Mouse (Mus musculus): ENCODE data around the gene Casp9. TPM values are rescaled to one million over a fixed set of nuclear protein-coding genes. Genes with fewer than 3 reads are reported as not detected.
A peak's percentile ranks its signal among the peaks of the same experiment; 100 is the strongest.

The Casp9 gene
- polyA plus RNA-seq (2014; fragmentation: Nextera tagmentation; extraction: Ambion mirVana), result 18.4 and 18.5 TPM in 2 replicates

DNA sequence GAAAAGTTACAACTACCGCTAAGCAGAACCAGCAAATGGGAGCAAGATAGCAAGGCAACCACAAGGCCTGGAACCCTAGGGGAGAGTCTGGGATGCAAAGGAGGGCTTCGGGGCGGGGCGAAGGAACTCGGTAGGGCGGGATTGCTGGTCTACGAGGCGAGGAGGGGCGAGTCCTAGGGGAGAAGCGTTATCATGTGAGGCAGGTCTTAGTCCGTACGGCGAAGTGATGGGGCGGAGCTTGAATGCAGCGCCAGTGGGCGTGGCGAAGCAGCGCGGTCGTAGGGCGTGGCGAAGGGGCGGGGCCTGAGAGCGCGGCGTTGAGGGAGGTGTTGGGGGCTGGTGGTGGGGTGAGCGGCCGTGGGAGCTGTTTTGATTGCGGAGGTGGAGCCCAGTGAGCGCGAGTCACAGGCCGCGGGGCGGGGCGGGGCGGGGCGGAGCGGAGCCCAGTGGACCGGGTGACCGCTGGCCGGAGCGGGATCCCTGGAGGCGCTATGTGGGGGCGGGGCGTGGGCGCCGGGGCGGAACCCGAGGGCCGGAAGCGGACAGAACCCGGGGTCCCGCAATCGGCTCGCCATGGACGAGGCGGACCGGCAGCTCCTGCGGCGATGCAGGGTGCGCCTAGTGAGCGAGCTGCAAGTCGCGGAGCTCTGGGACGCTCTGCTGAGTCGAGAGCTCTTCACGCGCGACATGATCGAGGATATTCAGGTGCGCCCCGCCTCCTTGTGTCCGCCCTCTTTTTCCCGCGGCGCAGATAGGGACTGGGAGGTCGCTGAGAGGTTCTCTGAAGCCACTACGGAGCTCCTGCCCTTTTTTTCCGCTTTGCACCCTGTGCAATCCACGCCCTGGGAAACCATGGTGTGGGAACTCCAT, at the start of gene Casp9:
Gene Casp9, plus strand, starts transcription at position 331 of the 870 bp plus-strand sequence.
- peak within 1 kb of the TSS; percentile 69 for H3K4me2 ChIP-seq (ENCODE audit: low read length)
- H3K36me3 ChIP-seq (ENCODE audit: control insufficient read depth, insufficient read depth, low read length), result peaks cover 16% of the 10 kb centered on the region
- H3K27me3 ChIP-seq (ENCODE audit: control insufficient read depth, insufficient read depth, low read length), result no peaks in the 10 kb centered on the region
- DNase-seq, result peak; percentile 96
- ATAC-seq (ENCODE audit: low FRiP score, low TSS enrichment), result peak; percentile 78
- peak within 1 kb of the TSS; percentile 75 for H3K4me3 ChIP-seq (replicated peaks; ENCODE audit: low read depth, low read length)
- peak within 1 kb of the TSS; percentile 91 for H3K27ac ChIP-seq (replicated peaks; ENCODE audit: low read depth, low read length)
- no peaks in the 10 kb centered on the region for H3K9me3 ChIP-seq (ENCODE audit: control insufficient read depth, low read length)
- WGBS, result under 1% methylated on average over 79 of the region's 80 CpGs
- H3K9ac ChIP-seq (replicated peaks; ENCODE audit: low read length), result peak within 1 kb of the TSS; percentile 70
- peaks cover 16% of the 10 kb centered on the region for H3K4me1 ChIP-seq (ENCODE audit: control insufficient read depth, insufficient read depth, low read length)

DNA sequence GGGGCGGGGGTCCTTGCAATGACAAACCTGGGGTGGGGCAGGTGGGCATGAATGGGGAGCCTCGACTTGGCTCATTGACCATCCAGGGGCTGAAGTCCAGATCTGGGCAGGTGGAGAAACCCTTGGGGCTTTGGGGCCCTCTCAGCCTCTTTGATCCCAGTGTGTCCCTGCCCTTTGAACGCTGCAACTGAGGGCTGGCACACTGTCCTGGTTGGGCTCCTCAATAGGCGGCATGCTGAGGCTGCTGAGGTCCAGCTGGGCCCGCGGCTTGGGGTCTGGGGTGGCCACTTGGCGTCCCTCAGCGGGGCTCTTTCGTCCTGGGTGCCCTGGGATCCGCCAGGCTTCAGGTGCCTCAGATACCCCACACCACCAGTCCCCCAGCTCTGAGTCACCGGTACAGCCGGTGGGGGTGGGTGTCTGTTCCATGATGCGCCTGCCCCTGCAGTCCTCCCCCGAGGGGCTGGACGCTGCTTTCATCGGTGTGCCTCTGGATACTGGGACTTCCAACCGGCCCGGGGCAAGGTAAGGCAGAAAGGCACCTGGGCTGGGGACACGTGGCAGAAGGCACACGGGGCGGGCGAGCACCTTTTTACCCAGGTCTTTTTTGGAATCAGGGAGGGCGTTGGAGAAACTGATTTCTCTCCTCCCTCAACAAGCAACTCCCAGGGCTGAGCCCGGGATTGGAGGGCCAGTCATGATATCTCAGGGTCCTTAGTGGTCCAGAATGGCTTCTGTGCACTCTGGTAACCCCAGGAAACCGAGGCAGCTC, 46.6 kb upstream of the Casp9 start, which contains the start of gene Agmat:
Gene Agmat, plus strand, starts transcription at position 95 of the 769 bp plus-strand sequence.
- DNase-seq (no peak), ATAC-seq (ENCODE audit: low FRiP score, low TSS enrichment) (no peak)
- no peaks in the 10 kb centered on the region for H3K4me1 ChIP-seq (ENCODE audit: control insufficient read depth, insufficient read depth, low read length)
- H3K27me3 ChIP-seq (ENCODE audit: control insufficient read depth, insufficient read depth, low read length), result no peaks in the 10 kb centered on the region
- no peak within 1 kb of the TSS for H3K27ac ChIP-seq (replicated peaks; ENCODE audit: low read depth, low read length)
- H3K36me3 ChIP-seq (ENCODE audit: control insufficient read depth, insufficient read depth, low read length), result no peaks in the 10 kb centered on the region
- 23% methylated on average over 25 of the region's 25 CpGs for WGBS
- H3K4me2 ChIP-seq (ENCODE audit: low read length), result no peak within 1 kb of the TSS
- H3K4me3 ChIP-seq (replicated peaks; ENCODE audit: low read depth, low read length), result no peak within 1 kb of the TSS
- no peak within 1 kb of the TSS for H3K9ac ChIP-seq (replicated peaks; ENCODE audit: low read length)
- H3K9me3 ChIP-seq (ENCODE audit: control insufficient read depth, low read length), result no peaks in the 10 kb centered on the region

DNA sequence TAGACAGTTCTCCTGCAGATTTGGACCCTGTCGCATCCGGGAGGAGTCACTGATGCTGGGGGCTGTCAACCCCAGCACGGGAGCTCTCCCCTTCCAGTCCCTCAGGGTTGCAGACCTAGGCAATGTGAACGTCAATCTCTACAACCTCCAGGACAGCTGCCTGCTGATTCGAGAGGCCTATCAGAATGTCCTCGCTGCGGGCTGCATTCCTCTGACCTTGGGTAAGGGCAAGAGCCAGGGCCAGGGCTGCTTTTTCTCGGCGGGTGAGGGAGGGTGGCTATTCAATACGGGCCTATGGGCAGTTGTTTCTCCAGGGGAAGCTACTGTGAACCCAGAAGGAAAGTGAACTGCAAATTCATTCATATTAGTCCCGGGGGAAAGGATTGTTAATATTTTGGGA, 43.9 kb upstream of the Casp9 start:
- Histone ChIP-seq H3K27ac (replicated peaks; ENCODE audit: low read depth, low read length) (no peak overlapping the region), H3K4me2 (ENCODE audit: low read length) (no peak overlapping the region), H3K4me1 (ENCODE audit: control insufficient read depth, insufficient read depth, low read length) (no peaks in the 10 kb centered on the region), H3K9me3 (ENCODE audit: control insufficient read depth, low read length) (no peaks in the 10 kb centered on the region), H3K4me3 (replicated peaks; ENCODE audit: low read depth, low read length) (no peak overlapping the region), H3K27me3 (ENCODE audit: control insufficient read depth, insufficient read depth, low read length) (no peaks in the 10 kb centered on the region), H3K9ac (replicated peaks; ENCODE audit: low read length) (no peak overlapping the region), H3K36me3 (ENCODE audit: control insufficient read depth, insufficient read depth, low read length) (no peaks in the 10 kb centered on the region)
- WGBS, result 42% methylated on average over 11 of the region's 11 CpGs
- ATAC-seq (ENCODE audit: low FRiP score, low TSS enrichment), result no peak
- no peak for DNase-seq

DNA sequence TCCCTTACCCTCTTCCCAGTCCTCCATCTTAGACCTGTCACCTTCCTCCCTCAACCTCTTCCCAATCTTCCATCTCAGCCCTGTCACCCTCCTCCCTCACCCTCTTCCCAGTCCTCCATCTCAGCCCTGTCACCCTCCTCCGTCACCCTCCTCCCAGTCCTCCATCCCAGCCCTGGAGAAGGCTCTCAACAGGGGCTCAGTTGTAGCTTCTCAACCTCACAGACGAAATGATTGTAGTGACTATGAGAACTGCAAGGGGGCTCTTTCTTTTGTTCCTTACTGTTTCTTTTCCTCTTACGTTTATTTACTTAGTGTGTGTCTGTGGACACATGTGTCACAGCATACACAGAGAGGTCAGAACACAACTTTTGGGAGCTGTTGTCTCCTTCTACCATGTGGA, 42.6 kb upstream of the Casp9 start:
- H3K4me2 ChIP-seq (ENCODE audit: low read length), result no peak overlapping the region
- H3K4me1 ChIP-seq (ENCODE audit: control insufficient read depth, insufficient read depth, low read length), result no peaks in the 10 kb centered on the region
- WGBS, result 67% methylated on average over 3 of the region's 3 CpGs
- DNase-seq (no peak), ATAC-seq (ENCODE audit: low FRiP score, low TSS enrichment) (no peak)
- no peaks in the 10 kb centered on the region for H3K36me3 ChIP-seq (ENCODE audit: control insufficient read depth, insufficient read depth, low read length)
- H3K27me3 ChIP-seq (ENCODE audit: control insufficient read depth, insufficient read depth, low read length), result no peaks in the 10 kb centered on the region
- H3K4me3 ChIP-seq (replicated peaks; ENCODE audit: low read depth, low read length), result no peak overlapping the region
- no peak overlapping the region for H3K27ac ChIP-seq (replicated peaks; ENCODE audit: low read depth, low read length)
- H3K9me3 ChIP-seq (ENCODE audit: control insufficient read depth, low read length), result no peaks in the 10 kb centered on the region
- no peak overlapping the region for H3K9ac ChIP-seq (replicated peaks; ENCODE audit: low read length)

DNA sequence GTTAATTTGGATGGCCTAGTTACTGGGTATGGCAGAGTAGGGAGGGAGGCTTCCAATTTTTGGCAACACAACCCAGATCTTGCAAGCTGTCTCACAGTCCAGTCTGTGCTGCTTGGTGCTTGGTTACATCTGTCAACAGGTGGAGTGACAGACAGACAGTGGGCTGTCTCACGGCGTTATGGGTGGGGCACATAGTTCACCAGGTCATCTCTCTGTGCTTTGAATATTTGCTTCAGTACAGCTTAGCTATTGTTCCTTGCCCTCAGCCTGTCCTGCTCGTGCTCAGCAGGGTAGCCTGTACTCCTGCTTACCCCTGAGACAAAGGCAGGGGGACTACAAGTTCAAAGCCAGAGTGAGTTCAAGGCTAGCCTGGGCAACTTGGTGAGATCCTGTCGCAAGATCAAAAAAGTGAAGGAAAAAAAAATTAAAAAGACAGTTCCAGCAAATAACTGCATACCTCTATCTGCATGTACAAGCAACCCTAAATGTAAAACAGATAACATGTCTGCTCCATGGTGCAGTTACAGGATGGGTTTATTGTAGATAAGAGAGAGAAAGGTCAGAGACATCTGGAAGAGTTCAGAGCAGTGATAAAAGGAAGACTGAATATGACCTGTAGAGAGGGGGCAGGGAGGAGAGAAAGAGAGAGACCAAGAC, 41.9 kb upstream of the Casp9 start:
- no peak overlapping the region for H3K9ac ChIP-seq (replicated peaks; ENCODE audit: low read length)
- DNase-seq (no peak), ATAC-seq (ENCODE audit: low FRiP score, low TSS enrichment) (no peak)
- H3K27ac ChIP-seq (replicated peaks; ENCODE audit: low read depth, low read length), result no peak overlapping the region
- no peaks in the 10 kb centered on the region for H3K4me1 ChIP-seq (ENCODE audit: control insufficient read depth, insufficient read depth, low read length)
- no peak overlapping the region for H3K4me2 ChIP-seq (ENCODE audit: low read length)
- no peak overlapping the region for H3K4me3 ChIP-seq (replicated peaks; ENCODE audit: low read depth, low read length)
- H3K36me3 ChIP-seq (ENCODE audit: control insufficient read depth, insufficient read depth, low read length), result no peaks in the 10 kb centered on the region
- no peaks in the 10 kb centered on the region for H3K9me3 ChIP-seq (ENCODE audit: control insufficient read depth, low read length)
- H3K27me3 ChIP-seq (ENCODE audit: control insufficient read depth, insufficient read depth, low read length), result no peaks in the 10 kb centered on the region
- 57% methylated on average over 4 of the region's 4 CpGs for WGBS

DNA sequence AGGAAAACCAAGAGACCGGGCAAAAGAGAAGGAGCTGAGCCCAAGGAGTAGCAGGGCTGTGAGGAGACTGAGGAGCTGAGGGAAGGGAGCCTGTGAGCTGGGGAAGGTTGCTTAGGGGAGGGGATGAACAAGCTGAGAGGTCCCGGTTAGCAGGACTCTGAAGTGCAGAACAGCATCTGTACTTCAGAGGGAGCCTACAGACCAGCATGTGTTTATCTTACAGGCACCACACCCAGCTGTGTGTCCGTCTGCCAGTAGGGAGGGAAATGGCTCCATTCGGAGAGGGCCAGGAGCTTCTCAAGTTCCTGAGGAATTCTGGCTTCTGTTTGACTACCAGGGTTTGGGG, 41.4 kb upstream of the Casp9 start:
- no peak for DNase-seq
- H3K4me2 ChIP-seq (ENCODE audit: low read length), result no peak overlapping the region
- H3K4me3 ChIP-seq (replicated peaks; ENCODE audit: low read depth, low read length), result no peak overlapping the region
- H3K27me3 ChIP-seq (ENCODE audit: control insufficient read depth, insufficient read depth, low read length), result no peaks in the 10 kb centered on the region
- no peaks in the 10 kb centered on the region for H3K36me3 ChIP-seq (ENCODE audit: control insufficient read depth, insufficient read depth, low read length)
- no peaks in the 10 kb centered on the region for H3K9me3 ChIP-seq (ENCODE audit: control insufficient read depth, low read length)
- no peak overlapping the region for H3K27ac ChIP-seq (replicated peaks; ENCODE audit: low read depth, low read length)
- ATAC-seq (ENCODE audit: low FRiP score, low TSS enrichment), result no peak
- H3K9ac ChIP-seq (replicated peaks; ENCODE audit: low read length), result no peak overlapping the region
- no peaks in the 10 kb centered on the region for H3K4me1 ChIP-seq (ENCODE audit: control insufficient read depth, insufficient read depth, low read length)
- WGBS, result 14% methylated on average over 4 of the region's 4 CpGs

DNA sequence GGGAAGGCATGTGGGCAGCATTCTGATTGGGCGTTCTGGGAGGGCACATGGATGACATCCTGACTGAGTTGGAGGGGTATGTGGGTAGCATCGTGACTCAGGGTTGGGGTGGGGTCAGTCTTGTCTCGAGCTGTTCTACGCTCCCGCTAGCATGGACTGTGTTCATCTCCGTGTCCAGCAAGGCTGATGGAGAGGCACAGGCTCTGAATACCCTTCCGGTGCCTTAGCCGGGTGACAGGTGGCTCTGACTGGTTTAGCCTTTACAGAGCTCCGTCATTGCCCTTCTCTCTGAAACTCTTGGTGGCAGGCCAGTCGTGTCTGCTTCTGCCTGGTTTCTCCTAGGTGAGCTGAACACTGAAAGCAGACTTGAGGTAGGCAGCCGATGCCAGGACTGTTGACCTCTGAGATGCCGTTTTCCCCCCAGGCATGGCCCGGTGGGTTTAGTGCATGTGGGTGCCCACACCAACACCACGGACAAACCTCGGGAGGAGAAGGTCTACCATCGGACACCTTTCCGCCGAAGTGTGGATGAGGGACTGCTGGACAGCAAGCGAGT, 38.0 kb upstream of the Casp9 start:
- H3K9ac ChIP-seq (replicated peaks; ENCODE audit: low read length), result no peak overlapping the region
- H3K36me3 ChIP-seq (ENCODE audit: control insufficient read depth, insufficient read depth, low read length), result no peaks in the 10 kb centered on the region
- no peak overlapping the region for H3K27ac ChIP-seq (replicated peaks; ENCODE audit: low read depth, low read length)
- H3K27me3 ChIP-seq (ENCODE audit: control insufficient read depth, insufficient read depth, low read length), result no peaks in the 10 kb centered on the region
- no peak overlapping the region for H3K4me2 ChIP-seq (ENCODE audit: low read length)
- no peaks in the 10 kb centered on the region for H3K4me1 ChIP-seq (ENCODE audit: control insufficient read depth, insufficient read depth, low read length)
- WGBS, result 90% methylated on average over 19 of the region's 19 CpGs
- H3K4me3 ChIP-seq (replicated peaks; ENCODE audit: low read depth, low read length), result no peak overlapping the region
- ATAC-seq (ENCODE audit: low FRiP score, low TSS enrichment) (no peak), DNase-seq (no peak)
- H3K9me3 ChIP-seq (ENCODE audit: control insufficient read depth, low read length), result no peaks in the 10 kb centered on the region

DNA sequence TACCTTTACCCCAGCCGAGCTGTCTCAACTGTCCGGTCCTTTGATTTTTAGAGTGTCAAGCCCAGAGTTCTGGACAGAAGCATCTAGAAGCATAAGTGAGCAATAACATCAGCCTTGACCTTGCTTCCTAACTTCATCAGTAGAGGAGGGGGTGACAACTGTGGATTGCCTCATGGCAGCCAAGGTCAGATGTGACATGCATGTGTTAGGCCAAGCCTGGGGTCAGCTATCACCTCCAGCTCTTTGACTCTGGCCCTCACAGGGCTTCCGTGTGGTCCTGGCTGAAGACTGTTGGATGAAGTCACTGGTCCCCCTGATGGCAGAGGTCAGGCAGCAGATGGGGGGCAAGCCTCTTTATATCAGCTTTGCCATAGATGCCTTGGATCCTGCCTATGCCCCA, 36.3 kb upstream of the Casp9 start:
- ATAC-seq (ENCODE audit: low FRiP score, low TSS enrichment), result no peak
- 96% methylated on average over 3 of the region's 3 CpGs for WGBS
- H3K27me3 ChIP-seq (ENCODE audit: control insufficient read depth, insufficient read depth, low read length), result no peaks in the 10 kb centered on the region

More for the DNA sequence above, 36.3 kb upstream of the Casp9 start:
- Histone ChIP-seq H3K36me3 (ENCODE audit: control insufficient read depth, insufficient read depth, low read length) (peaks cover 15% of the 10 kb centered on the region), H3K9ac (replicated peaks; ENCODE audit: low read length) (no peak overlapping the region), H3K4me1 (ENCODE audit: control insufficient read depth, insufficient read depth, low read length) (no peaks in the 10 kb centered on the region), H3K4me3 (replicated peaks; ENCODE audit: low read depth, low read length) (no peak overlapping the region), H3K4me2 (ENCODE audit: low read length) (no peak overlapping the region), H3K27ac (replicated peaks; ENCODE audit: low read depth, low read length) (no peak overlapping the region), H3K9me3 (ENCODE audit: control insufficient read depth, low read length) (no peaks in the 10 kb centered on the region)
- DNase-seq, result no peak

Measured in midbrain, embryonic 14.5 days (tissue).